Mouse (Mus musculus) myocyte (in vitro differentiated cells): ENCODE results near the gene Pde8b. TPM values are rescaled to one million over a fixed set of nuclear protein-coding genes. Genes with fewer than 3 reads are reported as not detected.

Experiments
- H3K27me3 ChIP-seq: one replicate; pipeline ENCODE4 v1.6.1; 2011; ENCODE audit not compliant: control insufficient read depth, insufficient read depth, insufficient read length
- H3K36me3 ChIP-seq: one replicate; pipeline ENCODE4 v1.6.1; 2011; ENCODE audit not compliant: control insufficient read depth, insufficient read depth
- H3K4me2 ChIP-seq: one replicate; pipeline ENCODE4 v1.6.1; 2011; ENCODE audit warnings: low read depth, control low read depth
- H3K4me3 ChIP-seq: one replicate; pipeline ENCODE4 v1.5.1; 2011; ENCODE audit warnings: mild to moderate bottlenecking, control low read depth, moderate library complexity
- H3K79me2 ChIP-seq: one replicate; pipeline ENCODE4 v1.6.1; 2011; ENCODE audit not compliant: control insufficient read depth, insufficient read depth
- H3ac ChIP-seq: one replicate; pipeline ENCODE4 v1.6.1; 2011; ENCODE audit not compliant: control insufficient read depth, insufficient read length
- CEBPB ChIP-seq: IDR thresholded peaks from 2 replicates; pipeline ENCODE4 v1.6.1; 2011; ENCODE audit warnings: mild to moderate bottlenecking, moderate library complexity; ENCODE audit not compliant: poor library complexity, insufficient read depth, severe bottlenecking
- E2F4 ChIP-seq: IDR thresholded peaks from one replicate; pipeline ENCODE4 v1.6.1; 2011; ENCODE audit warnings: mild to moderate bottlenecking, control low read depth, moderate library complexity; ENCODE audit not compliant: insufficient read depth
- MAX ChIP-seq: IDR thresholded peaks from one replicate; pipeline ENCODE4 v1.6.1; 2011; ENCODE audit warnings: low read depth, mild to moderate bottlenecking, control low read depth
- MYOD1 ChIP-seq, 3 experiments: IDR thresholded peaks; one replicate each; pipeline ENCODE4 v1.6.1; 2011; ENCODE audit warnings: control low read depth in 2 of 3, low read depth in 2 of 3, mild to moderate bottlenecking in 2 of 3, moderate library complexity in 1 of 3; ENCODE audit not compliant: insufficient read length in 2 of 3, control insufficient read depth in 1 of 3
- MYOG ChIP-seq, 3 experiments: IDR thresholded peaks; one replicate each; pipeline ENCODE4 v1.6.1; 2011; ENCODE audit warnings: control low read depth in 2 of 3, low read depth in 2 of 3, mild to moderate bottlenecking in 2 of 3; ENCODE audit not compliant: insufficient read length in 2 of 3, control insufficient read depth in 1 of 3, insufficient read depth in 1 of 3
- POLR2A ChIP-seq: IDR thresholded peaks from one replicate; pipeline ENCODE4 v1.6.1; 2011; ENCODE audit warnings: low read depth, mild to moderate bottlenecking, control low read depth, moderate library complexity; ENCODE audit not compliant: insufficient read length
- POLR2AphosphoS2 ChIP-seq: IDR thresholded peaks from one replicate; pipeline ENCODE4 v1.6.1; 2011; ENCODE audit warnings: low read depth, control low read depth; ENCODE audit not compliant: insufficient read length
- REST ChIP-seq: IDR thresholded peaks from one replicate; pipeline ENCODE4 v1.6.1; 2011; ENCODE audit warnings: mild to moderate bottlenecking, control low read depth, moderate library complexity; ENCODE audit not compliant: insufficient read depth, insufficient read length
- SRF ChIP-seq: IDR thresholded peaks from one replicate; pipeline ENCODE4 v1.6.1; 2011; ENCODE audit warnings: low read depth; ENCODE audit not compliant: control insufficient read depth, insufficient read length
- TCF12 ChIP-seq: IDR thresholded peaks from one replicate; pipeline ENCODE4 v1.6.1; 2011; ENCODE audit warnings: mild to moderate bottlenecking, control low read depth; ENCODE audit not compliant: poor library complexity, insufficient read depth, severe bottlenecking
- TCF3 ChIP-seq: IDR thresholded peaks from one replicate; pipeline ENCODE4 v1.6.1; 2011; ENCODE audit warnings: low read depth, control low read depth; ENCODE audit not compliant: insufficient read length
- USF1 ChIP-seq: IDR thresholded peaks from one replicate; pipeline ENCODE4 v1.6.1; 2011; ENCODE audit warnings: low read depth, mild to moderate bottlenecking, control low read depth, moderate library complexity
- polyA plus RNA-seq: library from polyadenylated mRNA; unstranded; fragments of >200 nt; fragmentation: generic; extraction: Trizol; gene quantifications from one replicate; pipeline ENCODE4 v1.2.1, GENCODE M21; 2012; ENCODE audit warnings: missing spikeins

The Pde8b gene
- polyA plus RNA-seq, 1 experiment: 0.05 TPM

GRCm38 (mm10) chr13:95104865-95105264 is 145.3 kb downstream of the Pde8b start:
- no peaks in the 10 kb centered on the region for H3K27me3 ChIP-seq
- TF ChIP-seq POLR2A (no peak), TCF3 (no peak), MAX (no peak), POLR2AphosphoS2 (no peak), MYOD1 (IDR thresholded peaks at IDR 0.05; ENCODE audit: control insufficient read depth in 1 of 3, insufficient read length in 2 of 3, low read depth in 2 of 3) (no peak), E2F4 (no peak), MYOG (IDR thresholded peaks at IDR 0.05; ENCODE audit: control insufficient read depth in 1 of 3, insufficient read depth in 1 of 3, insufficient read length in 2 of 3, low read depth in 2 of 3) (no peak), TCF12 (no peak), CEBPB (no peak), SRF (no peak), REST (no peak), USF1 (no peak)
- H3ac ChIP-seq: no peak overlapping the region
- H3K4me2 ChIP-seq: no peak overlapping the region
- H3K4me3 ChIP-seq: no peak overlapping the region
- H3K36me3 ChIP-seq: no peaks in the 10 kb centered on the region
- no peaks in the 10 kb centered on the region for H3K79me2 ChIP-seq

GRCm38 (mm10) chr13:95102985-95103590 is 147.0 kb downstream of the Pde8b start:
- no peak for TF ChIP-seq SRF
- TF ChIP-seq TCF12: no peak
- no peak for TF ChIP-seq POLR2AphosphoS2
- Histone ChIP-seq H3K36me3 (no peaks in the 10 kb centered on the region), H3K4me2 (no peak overlapping the region)

DNA sequence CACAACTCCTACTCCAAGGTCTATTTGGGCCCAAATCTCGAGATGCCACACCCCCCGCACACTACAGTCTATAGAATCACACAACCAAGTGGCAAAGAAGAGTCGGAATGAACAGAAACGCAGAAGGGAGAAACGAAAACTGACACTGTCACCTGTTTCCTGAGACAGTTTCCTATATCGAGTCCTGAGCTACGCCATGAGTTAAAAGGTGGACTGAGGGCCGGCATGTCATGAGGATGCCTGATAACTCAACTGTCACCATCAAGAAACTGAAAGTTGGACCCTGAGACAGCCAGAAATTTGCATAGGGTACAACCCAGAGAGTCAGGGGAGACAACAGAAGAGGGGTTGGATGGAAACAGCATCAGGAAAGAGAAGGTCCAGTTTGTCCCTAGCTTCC is 148.8 kb downstream of the Pde8b start:
- TF ChIP-seq TCF12 (no peak), POLR2AphosphoS2 (no peak)
- H3K27me3 ChIP-seq: peaks cover 10% of the 10 kb centered on the region
- no peaks in the 10 kb centered on the region for H3K36me3 ChIP-seq
- H3K79me2 ChIP-seq: no peaks in the 10 kb centered on the region
- no peak overlapping the region for H3K4me2 ChIP-seq
- no peak overlapping the region for H3ac ChIP-seq
- no peak overlapping the region for H3K4me3 ChIP-seq

More at GRCm38 (mm10) chr13:95102985-95103590, 147.0 kb downstream of the Pde8b start:
- Histone ChIP-seq H3K4me3 (no peak overlapping the region), H3K27me3 (peaks cover under 1% of the 10 kb centered on the region), H3ac (no peak overlapping the region), H3K79me2 (no peaks in the 10 kb centered on the region)

GRCm38 (mm10) chr13:95098931-95099720 is 151.0 kb downstream of the Pde8b start:
- H3K4me2 ChIP-seq: no peak overlapping the region
- no peak overlapping the region for H3K4me3 ChIP-seq
- TF ChIP-seq MAX (no peak), TCF12 (no peak), SRF (no peak), E2F4 (no peak), REST (no peak), POLR2A (no peak), MYOG (IDR thresholded peaks at IDR 0.05; ENCODE audit: control insufficient read depth in 1 of 3, insufficient read depth in 1 of 3, insufficient read length in 2 of 3, low read depth in 2 of 3) (no peak), MYOD1 (IDR thresholded peaks at IDR 0.05; ENCODE audit: control insufficient read depth in 1 of 3, insufficient read length in 2 of 3, low read depth in 2 of 3) (no peak)
- peaks cover 10% of the 10 kb centered on the region for H3K27me3 ChIP-seq
- H3ac ChIP-seq: no peak overlapping the region
- no peaks in the 10 kb centered on the region for H3K79me2 ChIP-seq
- no peaks in the 10 kb centered on the region for H3K36me3 ChIP-seq

DNA sequence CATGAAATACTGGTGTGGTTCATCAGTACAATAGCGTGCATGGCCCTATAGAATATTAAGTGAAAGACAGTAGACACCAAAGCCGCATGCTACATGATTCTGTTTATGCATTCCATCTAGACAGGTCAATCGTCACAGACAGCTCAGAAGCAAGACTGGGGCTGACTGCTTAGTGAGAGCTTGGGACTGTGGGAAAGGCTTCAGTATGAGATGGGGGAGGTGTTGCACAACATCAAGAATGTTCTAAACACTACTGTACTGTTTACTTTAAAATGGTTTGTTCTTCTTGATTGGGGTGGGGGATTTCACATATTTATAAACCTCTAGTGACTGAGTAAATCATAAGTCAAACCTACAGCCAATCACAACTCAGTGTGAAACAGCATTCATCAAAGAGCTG is 153.5 kb downstream of the Pde8b start:
- H3K27me3 ChIP-seq: peaks cover 16% of the 10 kb centered on the region
- H3K36me3 ChIP-seq: no peaks in the 10 kb centered on the region
- no peak overlapping the region for H3K4me3 ChIP-seq
- TF ChIP-seq SRF: no peak
- TF ChIP-seq MYOD1 (IDR thresholded peaks at IDR 0.05; ENCODE audit: control insufficient read depth in 1 of 3, insufficient read length in 2 of 3, low read depth in 2 of 3): no peak
- no peak for TF ChIP-seq POLR2A
- H3ac ChIP-seq: no peak overlapping the region
- no peaks in the 10 kb centered on the region for H3K79me2 ChIP-seq
- H3K4me2 ChIP-seq: no peak overlapping the region
